Mouse (Mus musculus) hindbrain, embryonic 16.5 days (tissue): ENCODE measurements around the gene R3hdm4. TPM values are rescaled to one million over a fixed set of nuclear protein-coding genes. Genes with fewer than 3 reads are reported as not detected.

Source experiments
- ATAC-seq: fragments of 200-750 bp; cut with Nextera tagmentation; 2 replicates; pipeline ENCODE4 v1.8.0; 2017; ENCODE audit warnings: moderate TSS enrichment, moderate library complexity
- H3K27ac ChIP-seq: fragments of 300-500 bp; sonication (generic); 2 replicates; pipeline ENCODE4 v1.5.1; 2014; ENCODE audit warnings: low read depth, mild to moderate bottlenecking, control low read depth, low read length, moderate library complexity
- H3K27me3 ChIP-seq: fragments of 300-500 bp; sonication (generic); replicated peaks from 2 replicates; pipeline ENCODE4 v1.6.1; 2014; ENCODE audit warnings: low read length; ENCODE audit not compliant: control insufficient read depth, insufficient read depth
- H3K36me3 ChIP-seq: fragments of 300-500 bp; sonication (generic); 2 replicates; pipeline ENCODE4 v1.6.1; 2014; ENCODE audit warnings: mild to moderate bottlenecking, low read length, moderate library complexity, mixed read lengths; ENCODE audit not compliant: control insufficient read depth, insufficient read depth
- H3K4me1 ChIP-seq: fragments of 300-500 bp; sonication (generic); 2 replicates; pipeline ENCODE4 v1.6.1; 2014; ENCODE audit warnings: low read depth, low read length; ENCODE audit not compliant: control insufficient read depth, insufficient read depth
- H3K4me2 ChIP-seq: fragments of 300-500 bp; sonication (generic); 2 replicates; pipeline ENCODE4 v1.6.1; 2014; ENCODE audit warnings: mild to moderate bottlenecking, low read length, control low read depth, moderate library complexity
- H3K4me3 ChIP-seq: fragments of 300-500 bp; sonication (generic); 2 replicates; pipeline ENCODE4 v1.5.1; 2014; ENCODE audit warnings: mild to moderate bottlenecking, low read length, control low read depth, moderate library complexity
- H3K9ac ChIP-seq: fragments of 300-500 bp; sonication (generic); 2 replicates; pipeline ENCODE4 v1.6.1; 2014; ENCODE audit warnings: low read depth, mild to moderate bottlenecking, control low read depth, low read length, moderate library complexity
- H3K9me3 ChIP-seq: fragments of 300-500 bp; sonication (generic); 2 replicates; pipeline ENCODE4 v1.6.1; 2014; ENCODE audit warnings: mild to moderate bottlenecking, low read length, moderate library complexity; ENCODE audit not compliant: control insufficient read depth
- WGBS: fragments of 180-500 bp; shearing (Covaris S2); extraction: QIAGEN DNeasy Blood & Tissue Kit; methylation state at CpG from one replicate; pipeline ENCODE4 v1.1.7; 2014; 5-methylcytosine and 5-hydroxymethylcytosine counted together
- polyA plus RNA-seq: library from polyadenylated mRNA; unstranded; fragments of >200 nt; fragmentation: Nextera tagmentation; extraction: Ambion mirVana; gene quantifications from 2 replicates; pipeline ENCODE4 v1.2.1, GENCODE M21; 2015

Gene R3hdm4
- polyA plus RNA-seq, 1 experiment from 2014 or later, result 300 TPM

DNA sequence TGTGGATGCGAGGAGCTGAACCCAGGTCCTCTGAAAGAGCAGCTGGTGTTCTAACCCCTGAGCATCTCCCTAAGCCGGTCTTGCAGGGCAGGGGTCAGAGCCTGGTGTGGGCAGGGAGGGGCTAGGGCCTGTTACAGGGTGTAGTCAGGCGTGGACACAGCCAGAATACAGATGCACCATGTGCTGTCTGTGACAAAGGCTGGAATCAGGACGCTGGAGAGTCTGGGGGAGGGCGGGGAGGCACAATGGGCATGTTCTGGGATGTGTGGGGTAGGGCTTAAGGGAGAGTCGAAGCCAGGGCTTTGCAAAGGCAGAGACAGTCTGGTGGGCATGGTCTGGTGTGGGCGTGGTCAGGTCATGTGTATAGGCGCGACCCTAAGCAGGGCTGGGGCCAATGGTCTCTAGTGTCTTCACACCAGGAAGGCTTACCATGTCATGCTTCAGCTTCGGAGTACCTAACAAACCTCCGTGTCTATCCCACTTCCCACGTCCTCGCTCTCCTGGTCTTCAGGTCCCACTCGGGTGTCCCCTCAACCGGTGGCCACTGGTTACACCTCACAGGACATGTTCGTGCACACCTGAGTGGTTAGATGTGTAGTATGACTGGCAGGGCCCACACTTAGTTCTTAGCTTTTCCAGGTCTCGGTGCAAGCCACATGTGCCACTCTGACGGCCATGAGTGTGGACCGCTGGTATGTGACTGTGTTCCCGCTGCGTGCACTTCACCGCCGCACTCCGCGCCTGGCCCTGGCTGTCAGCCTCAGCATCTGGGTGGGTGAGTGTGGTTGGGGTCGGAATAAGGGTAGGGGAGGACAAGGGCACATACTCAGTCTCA, 735 bp downstream of the R3hdm4 start:
- no peak for ATAC-seq
- Histone ChIP-seq H3K9me3 (no peaks in the 10 kb centered on the region), H3K9ac (no peak overlapping the region), H3K27me3 (peaks cover 56% of the 10 kb centered on the region), H3K4me2 (peak overlapping the region; percentile 55), H3K4me1 (peaks cover 23% of the 10 kb centered on the region), H3K27ac (no peak overlapping the region), H3K36me3 (no peaks in the 10 kb centered on the region), H3K4me3 (peak overlapping the region; percentile 37; the same call in 1 of the 2 replicates)
- WGBS, result 12% methylated on average over 26 of the region's 26 CpGs

DNA sequence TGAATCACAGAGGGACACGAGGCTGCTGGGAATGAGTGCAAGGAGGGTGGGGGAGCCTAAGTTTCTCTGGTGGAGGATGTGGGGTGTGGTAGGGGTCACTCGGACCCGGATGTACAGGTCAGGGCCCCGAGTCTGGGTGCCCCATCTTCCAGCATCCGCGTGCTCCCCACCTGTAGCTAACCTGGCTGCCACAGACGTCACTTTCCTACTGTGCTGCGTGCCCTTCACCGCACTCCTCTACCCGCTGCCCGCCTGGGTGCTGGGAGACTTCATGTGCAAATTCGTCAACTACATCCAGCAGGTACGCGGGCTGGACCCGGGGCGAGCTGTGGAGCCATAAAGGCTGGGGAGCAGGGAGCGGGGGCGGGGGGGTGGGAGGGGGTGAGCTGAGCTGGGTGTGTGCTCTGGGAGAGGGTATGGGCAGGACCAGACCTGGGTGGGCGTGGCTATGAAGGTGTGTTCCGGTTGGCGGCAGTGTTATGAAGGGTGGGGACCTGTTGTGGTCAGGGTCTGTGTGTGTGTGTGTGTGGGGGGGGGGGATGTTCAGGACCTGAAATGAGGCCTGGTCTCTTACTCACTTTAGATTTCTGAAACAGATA, 1.7 kb downstream of the R3hdm4 start:
- 3% methylated on average over 18 of the region's 21 CpGs for WGBS
- H3K4me3 ChIP-seq, result no peak overlapping the region
- H3K9me3 ChIP-seq, result no peaks in the 10 kb centered on the region
- H3K9ac ChIP-seq, result no peak overlapping the region
- no peak overlapping the region for H3K4me2 ChIP-seq
- H3K27ac ChIP-seq, result no peak overlapping the region
- peaks cover 31% of the 10 kb centered on the region for H3K4me1 ChIP-seq
- peaks cover 56% of the 10 kb centered on the region for H3K27me3 ChIP-seq
- no peaks in the 10 kb centered on the region for H3K36me3 ChIP-seq
- ATAC-seq, result no peak

DNA sequence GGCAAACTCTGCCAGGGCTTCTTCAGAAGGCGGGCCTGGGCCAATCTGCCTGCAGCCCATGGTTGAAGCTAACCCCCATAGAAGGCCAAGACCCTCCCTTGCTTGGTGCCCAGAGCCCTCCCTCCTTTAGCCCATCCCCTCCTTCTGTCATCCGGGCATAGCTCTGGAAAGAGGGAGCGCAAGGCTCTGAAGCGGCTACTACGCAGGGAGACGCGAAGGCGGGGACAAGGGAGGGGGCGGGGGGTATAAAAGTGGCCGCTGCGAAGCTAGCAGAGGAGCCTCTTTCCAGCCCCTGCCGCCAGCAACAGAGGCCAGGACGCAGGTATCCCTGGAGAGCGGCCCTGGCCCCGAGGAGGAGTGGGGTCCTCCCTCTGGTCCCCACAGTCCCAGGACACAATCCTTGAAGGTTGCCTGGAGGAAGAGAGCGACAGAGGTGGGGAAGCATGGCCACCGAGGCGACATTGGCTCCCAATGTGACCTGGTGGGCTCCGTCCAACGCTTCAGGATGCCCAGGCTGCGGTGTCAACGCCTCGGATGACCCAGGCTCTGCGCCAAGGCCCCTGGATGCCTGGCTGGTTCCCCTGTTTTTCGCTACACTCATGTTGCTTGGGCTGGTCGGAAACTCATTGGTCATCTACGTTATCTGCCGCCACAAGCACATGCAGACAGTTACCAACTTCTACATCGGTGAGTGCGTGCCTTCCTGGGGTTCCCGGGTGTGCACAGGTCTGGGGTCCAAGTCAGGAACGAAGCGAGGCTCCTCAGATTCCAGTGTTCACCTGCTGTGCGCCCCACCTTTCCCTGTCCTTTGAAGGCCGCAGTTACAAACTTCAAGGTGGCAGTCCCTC, 2.6 kb downstream of the R3hdm4 start:
- H3K4me3 ChIP-seq, result peak overlapping the region; percentile 7; the same call in 1 of the 2 replicates
- WGBS, result 4% methylated on average over 35 of the region's 35 CpGs
- peaks cover 55% of the 10 kb centered on the region for H3K27me3 ChIP-seq
- H3K9me3 ChIP-seq, result no peaks in the 10 kb centered on the region
- no peak overlapping the region for H3K27ac ChIP-seq
- peaks cover 36% of the 10 kb centered on the region for H3K4me1 ChIP-seq
- H3K4me2 ChIP-seq, result peak overlapping the region; percentile 24; the same call in 1 of the 2 replicates
- ATAC-seq, result no peak
- H3K9ac ChIP-seq, result peak overlapping the region; percentile 47
- H3K36me3 ChIP-seq, result no peaks in the 10 kb centered on the region

DNA sequence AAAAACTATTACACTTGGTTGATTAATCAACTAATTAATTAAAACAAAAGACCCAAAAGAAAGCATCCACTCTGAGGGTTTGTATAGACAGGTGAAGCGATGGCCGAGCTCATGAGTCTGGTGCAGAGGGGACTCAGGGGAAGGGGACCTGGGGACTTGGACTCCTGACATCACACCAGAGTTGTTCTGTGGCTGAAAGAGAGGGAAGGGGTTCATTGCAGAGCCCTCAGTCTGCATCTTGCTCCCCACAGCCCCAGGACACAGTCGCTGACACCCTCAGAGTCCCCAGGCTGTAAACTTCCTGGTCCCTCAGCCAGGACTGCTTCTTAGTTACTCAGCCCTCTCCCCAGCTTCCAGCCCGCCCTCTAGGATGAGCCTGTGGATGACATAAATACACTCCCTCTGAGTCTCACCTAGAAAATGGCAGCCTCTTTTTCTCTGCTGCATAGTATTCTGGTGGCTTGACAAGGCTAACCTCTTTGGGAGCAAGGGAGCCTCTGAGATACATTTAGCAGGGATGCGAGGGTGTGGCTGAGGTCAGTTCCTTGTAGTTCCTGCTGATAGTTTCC, 3.4 kb downstream of the R3hdm4 start:
- Histone ChIP-seq H3K9ac (peak overlapping the region; percentile 94), H3K9me3 (no peaks in the 10 kb centered on the region), H3K4me3 (peak overlapping the region; percentile 73), H3K27me3 (peaks cover 47% of the 10 kb centered on the region), H3K27ac (no peak overlapping the region), H3K4me2 (peak overlapping the region; percentile 89), H3K4me1 (peaks cover 36% of the 10 kb centered on the region), H3K36me3 (no peaks in the 10 kb centered on the region)
- no peak for ATAC-seq
- whole genome bisulfite sequencing, result 69% methylated on average over 5 of the region's 5 CpGs

DNA sequence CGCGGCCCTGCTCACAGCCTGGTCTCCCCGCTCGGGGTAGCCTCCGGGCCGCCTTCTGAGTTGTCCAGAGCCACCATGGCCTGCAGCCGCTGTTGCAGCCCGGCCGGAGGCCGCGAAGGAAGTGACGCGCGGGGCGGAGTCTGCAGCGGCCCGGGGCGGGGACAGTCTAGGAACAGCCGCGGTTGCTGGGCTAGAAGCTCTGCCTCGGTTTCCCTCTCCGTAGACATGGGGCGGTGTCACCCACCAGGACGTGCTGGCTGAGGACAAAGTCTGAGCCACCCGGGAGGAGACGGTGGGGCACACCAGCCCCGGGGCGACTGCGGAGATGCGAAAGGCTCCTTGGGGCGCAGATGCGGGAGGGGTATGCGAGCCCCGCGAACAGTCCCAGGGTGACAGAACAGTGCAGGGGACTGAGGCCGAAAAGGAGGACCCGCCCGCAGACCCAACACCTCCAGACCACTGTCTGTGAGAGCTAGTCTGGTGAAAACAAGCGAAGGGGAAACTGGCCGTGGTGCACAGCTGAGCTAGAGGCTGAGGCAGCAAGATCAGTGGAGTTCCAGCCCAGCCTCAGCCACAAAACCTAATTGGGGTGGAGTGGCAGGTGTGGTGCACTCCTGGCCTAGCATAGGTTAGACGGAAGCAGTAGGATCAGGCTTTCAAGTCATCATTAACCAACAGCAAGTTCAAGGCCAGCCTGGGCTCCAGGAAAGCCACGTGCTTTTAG, 4.0 kb downstream of the R3hdm4 start, which contains the start of gene Kiss1r:
Kiss1r (plus strand) TSS at position 164 of the 724 bp plus-strand sequence.
- peak within 1 kb of the TSS; percentile 89 for H3K4me2 ChIP-seq
- peak within 1 kb of the TSS; percentile 70 for H3K27ac ChIP-seq
- H3K36me3 ChIP-seq, result 0 out of 2 replicates have a peak, but pooled peaks cover 2% of the 10 kb centered on the region
- peaks cover 41% of the 10 kb centered on the region for H3K27me3 ChIP-seq
- peaks cover 36% of the 10 kb centered on the region for H3K4me1 ChIP-seq
- 2% methylated on average over 41 of the region's 42 CpGs for WGBS
- peak; percentile 80 for ATAC-seq
- no peaks in the 10 kb centered on the region for H3K9me3 ChIP-seq
- H3K9ac ChIP-seq, result peak within 1 kb of the TSS; percentile 94
- peak within 1 kb of the TSS; percentile 73 for H3K4me3 ChIP-seq

DNA sequence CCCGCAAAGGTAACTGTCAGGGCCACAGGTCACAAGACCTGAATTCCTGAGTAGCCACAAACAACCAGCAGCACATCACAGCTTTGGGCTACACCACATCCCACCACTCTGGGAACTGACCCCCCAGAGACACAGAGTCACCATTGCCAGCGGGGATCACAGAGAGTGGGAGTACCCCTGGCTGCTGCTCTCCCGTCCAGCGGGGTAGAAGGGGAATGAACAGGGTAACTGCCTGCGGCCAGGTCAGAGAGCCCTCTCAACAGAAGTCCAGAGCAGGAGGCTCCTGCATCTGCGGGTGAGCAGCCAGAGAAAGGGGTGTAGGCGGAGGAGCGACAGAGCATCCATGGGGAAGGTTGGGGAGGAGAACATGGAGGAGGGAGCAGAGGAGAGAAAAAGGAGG, 4.9 kb downstream of the R3hdm4 start:
- H3K9ac ChIP-seq, result peak overlapping the region; percentile 94
- peaks cover 30% of the 10 kb centered on the region for H3K4me1 ChIP-seq
- WGBS, result 8% methylated on average over 8 of the region's 8 CpGs
- H3K4me2 ChIP-seq, result peak overlapping the region; percentile 89
- ATAC-seq, result no peak
- no peaks in the 10 kb centered on the region for H3K9me3 ChIP-seq
- H3K36me3 ChIP-seq, result 0 out of 2 replicates have a peak, but pooled peaks cover 2% of the 10 kb centered on the region
- peaks cover 34% of the 10 kb centered on the region for H3K27me3 ChIP-seq
- peak overlapping the region; percentile 70; the same call in 1 of the 2 replicates for H3K27ac ChIP-seq
- H3K4me3 ChIP-seq, result peak overlapping the region; percentile 73

DNA sequence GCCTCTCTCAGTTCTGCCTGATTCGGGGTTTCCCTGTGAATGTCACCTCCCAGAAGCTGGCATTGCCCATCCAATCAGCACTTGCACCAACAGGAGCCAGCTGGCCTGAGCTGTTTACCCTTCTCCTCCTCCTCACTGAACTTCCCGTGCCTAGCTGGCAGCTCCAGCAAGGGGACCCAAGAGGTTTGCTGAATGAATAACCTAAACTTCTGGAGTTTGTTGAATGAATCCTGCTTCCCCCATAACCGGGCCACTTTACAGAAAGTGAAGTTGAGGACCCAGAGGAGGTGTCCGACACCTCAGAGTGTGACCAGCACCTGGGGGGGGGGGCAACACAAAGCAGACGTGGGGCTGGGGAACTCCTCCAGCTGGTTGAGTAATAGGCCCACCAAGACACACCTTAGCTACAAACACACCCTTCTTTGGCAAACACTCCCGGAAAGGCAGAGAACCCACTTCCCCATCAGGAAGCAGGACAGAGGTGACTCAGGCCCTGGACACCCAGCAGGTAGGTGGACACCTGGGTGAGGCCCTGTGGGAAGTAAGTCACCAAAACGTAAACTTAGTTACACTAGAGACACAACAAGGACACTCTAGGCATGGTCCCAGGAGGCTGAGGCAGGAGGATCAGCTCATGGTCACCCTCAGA, 5.9 kb downstream of the R3hdm4 start:
- Histone ChIP-seq H3K9ac (no peak overlapping the region), H3K9me3 (no peaks in the 10 kb centered on the region), H3K36me3 (0 out of 2 replicates have a peak, but pooled peaks cover 7% of the 10 kb centered on the region), H3K27ac (no peak overlapping the region), H3K4me1 (peaks cover 27% of the 10 kb centered on the region), H3K4me2 (no peak overlapping the region), H3K4me3 (no peak overlapping the region), H3K27me3 (peaks cover 24% of the 10 kb centered on the region)
- no peak for ATAC-seq
- WGBS, result 73% methylated on average over 7 of the region's 7 CpGs
